Mouse (Mus musculus): ENCODE data around the gene Eef2. TPM values are rescaled to one million over a fixed set of nuclear protein-coding genes. Genes with fewer than 3 reads are reported as not detected.

The Eef2 gene
- total and polyA plus RNA-seq, 3 experiments: 1,752 to 4,660 (median 2,649) TPM

DNA sequence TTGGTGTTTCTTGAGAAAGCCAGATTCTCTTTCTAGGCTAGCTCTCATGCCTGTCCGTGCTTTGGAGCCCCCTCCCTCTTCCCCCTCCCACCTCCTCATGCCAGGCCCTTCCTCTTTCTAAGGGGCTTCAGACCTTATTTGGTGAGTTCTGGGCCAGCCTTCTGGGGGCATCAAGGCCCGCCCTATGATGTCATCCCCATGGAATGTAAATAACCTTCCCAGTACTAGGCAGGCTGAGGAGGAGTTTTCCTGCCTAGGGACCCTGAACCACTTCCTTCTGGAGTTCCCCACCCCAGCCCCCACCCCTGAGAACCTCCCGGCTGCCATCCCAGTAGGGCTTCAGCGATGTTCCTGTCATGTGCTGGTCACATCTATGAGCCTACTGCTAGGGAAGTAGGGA, 8.3 kb downstream of the Eef2 start:
- H3K27ac ChIP-seq (ENCODE audit: insufficient read depth, low read depth): no peak overlapping the region
- dilution Hi-C loops (cut with MboI; ENCODE audit: extremely low pct_ligation_motif_present, extremely low pct_unique_long_range_greater_than_20kb, low sequenced_read_pairs) (no loop called here), in situ Hi-C loops (cut with MboI; ENCODE audit: low pct_ligation_motif_present, low pct_unique_long_range_greater_than_20kb, low sequenced_read_pairs) (no loop called here)
- H3K27me3 ChIP-seq (replicated peaks): no peaks in the 10 kb centered on the region
- peaks cover 52 to 75% of the 10 kb centered on the region in 2 experiments for H3K36me3 ChIP-seq (replicated peaks in 1 of 2; ENCODE audit: control insufficient read depth in 1 of 2, insufficient read depth in 1 of 2, low read length in 1 of 2)
- H3K79me2 ChIP-seq (replicated peaks; ENCODE audit: control insufficient read depth, extremely low read depth, insufficient read depth, poor library complexity, severe bottlenecking): peaks cover 9% of the 10 kb centered on the region
- H3K4me1 ChIP-seq (ENCODE audit: control insufficient read depth in 1 of 2, insufficient read depth in 2 of 2): peaks cover 9 to 30% of the 10 kb centered on the region in 2 experiments
- no peak for DNase-seq (ENCODE audit: extremely low read depth)
- no peak overlapping the region for H3K4me2 ChIP-seq (ENCODE audit: insufficient read depth, low read depth, poor library complexity, severe bottlenecking)
- TF ChIP-seq RAD21 (IDR thresholded peaks at IDR 0.05; ENCODE audit: low read depth, low read length) (no peak), MXI1 (IDR thresholded peaks at IDR 0.05; ENCODE audit: low read depth, low read length) (no peak), EP300 (IDR thresholded peaks at IDR 0.05; ENCODE audit: low read length) (no peak), ZNF384 (IDR thresholded peaks at IDR 0.05; ENCODE audit: low read depth, low read length) (no peak), TBP (conservative IDR thresholded peaks at IDR 0.05; ENCODE audit: low read depth, low read length) (no peak), MEF2A (IDR thresholded peaks at IDR 0.05; ENCODE audit: borderline replicate concordance, low read depth, low read length) (no peak), USF2 (conservative IDR thresholded peaks at IDR 0.05; ENCODE audit: low read depth, low read length) (no peak), ELF1 (IDR thresholded peaks at IDR 0.05; ENCODE audit: low read depth, low read length) (no peak), UBTF (IDR thresholded peaks at IDR 0.05; ENCODE audit: low read depth, low read length) (no peak), SMC3 (IDR thresholded peaks at IDR 0.05; ENCODE audit: low read depth, low read length) (no peak), ZMIZ1 (IDR thresholded peaks at IDR 0.05; ENCODE audit: low read depth, low read length) (no peak), ETS1 (conservative IDR thresholded peaks at IDR 0.05; ENCODE audit: low read depth, low read length) (no peak), RCOR1 (conservative IDR thresholded peaks at IDR 0.05; ENCODE audit: low read depth, low read length) (no peak), E2F4 (IDR thresholded peaks at IDR 0.05; ENCODE audit: insufficient replicate concordance, low read depth, low read length) (no peak)
- H3K9ac ChIP-seq (ENCODE audit: insufficient read depth, low read depth): no peak overlapping the region
- no peaks in the 10 kb centered on the region for H3K9me3 ChIP-seq (replicated peaks; ENCODE audit: low read length)
- H3K4me3 ChIP-seq (replicated peaks in 1 of 3; ENCODE audit: low read depth in 2 of 3, low read length in 2 of 3, poor library complexity in 1 of 3): no peak overlapping the region

DNA sequence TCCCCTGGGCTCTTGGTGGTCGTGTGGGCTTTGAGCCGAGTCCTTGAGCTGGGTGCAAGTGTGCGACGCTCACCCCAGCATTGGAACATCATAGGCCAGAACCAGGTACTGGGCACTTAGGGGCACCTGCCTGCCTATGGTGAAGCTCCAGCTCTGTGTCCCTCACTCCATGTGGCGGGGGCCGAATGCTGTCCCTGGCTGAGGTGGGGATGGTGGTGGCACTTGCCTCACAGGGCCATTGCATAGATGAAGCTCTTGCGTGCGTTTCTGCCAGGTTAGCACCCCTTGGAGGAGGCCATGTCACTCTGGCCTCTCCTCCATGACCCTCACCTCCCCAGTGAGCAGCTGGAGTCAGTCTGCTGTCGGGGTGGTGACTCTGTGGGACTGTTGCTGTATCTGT, 10.7 kb downstream of the Eef2 start:
- H3K27me3 ChIP-seq (replicated peaks): no peaks in the 10 kb centered on the region
- peaks cover 10 to 29% of the 10 kb centered on the region in 2 experiments for H3K4me1 ChIP-seq (ENCODE audit: control insufficient read depth in 1 of 2, insufficient read depth in 2 of 2)
- DNase-seq (ENCODE audit: extremely low read depth): no peak
- H3K36me3 ChIP-seq (replicated peaks in 1 of 2; ENCODE audit: control insufficient read depth in 1 of 2, insufficient read depth in 1 of 2, low read length in 1 of 2): peaks cover 41 to 73% of the 10 kb centered on the region in 2 experiments
- H3K4me3 ChIP-seq (replicated peaks in 1 of 3; ENCODE audit: low read depth in 2 of 3, low read length in 2 of 3, poor library complexity in 1 of 3): no peak overlapping the region
- no peak for TF ChIP-seq BHLHE40 (IDR thresholded peaks at IDR 0.05; ENCODE audit: low read depth, low read length)
- TF ChIP-seq CHD2 (IDR thresholded peaks at IDR 0.05; ENCODE audit: low read length): no peak
- TF ChIP-seq TBP (conservative IDR thresholded peaks at IDR 0.05; ENCODE audit: low read depth, low read length): no peak
- no peak for TF ChIP-seq MEF2A (IDR thresholded peaks at IDR 0.05; ENCODE audit: borderline replicate concordance, low read depth, low read length)
- TF ChIP-seq E2F4 (IDR thresholded peaks at IDR 0.05; ENCODE audit: insufficient replicate concordance, low read depth, low read length): no peak
- in situ Hi-C loops (cut with MboI; ENCODE audit: low pct_ligation_motif_present, low pct_unique_long_range_greater_than_20kb, low sequenced_read_pairs) (no loop called here), dilution Hi-C loops (cut with MboI; ENCODE audit: extremely low pct_ligation_motif_present, extremely low pct_unique_long_range_greater_than_20kb, low sequenced_read_pairs) (no loop called here)
- 0 out of 2 replicates have a peak, but pooled peaks cover 3% of the 10 kb centered on the region for H3K79me2 ChIP-seq (replicated peaks; ENCODE audit: control insufficient read depth, extremely low read depth, insufficient read depth, poor library complexity, severe bottlenecking)
- no peak overlapping the region for H3K4me2 ChIP-seq (ENCODE audit: insufficient read depth, low read depth, poor library complexity, severe bottlenecking)
- no peaks in the 10 kb centered on the region for H3K9me3 ChIP-seq (replicated peaks; ENCODE audit: low read length)
- H3K9ac ChIP-seq (ENCODE audit: insufficient read depth, low read depth): no peak overlapping the region
- H3K27ac ChIP-seq (ENCODE audit: insufficient read depth, low read depth): no peak overlapping the region
